Mouse (Mus musculus) liver, postnatal 0 days (tissue): ENCODE results near the gene Ddx4. TPM values are rescaled to one million over a fixed set of nuclear protein-coding genes. Genes with fewer than 3 reads are reported as not detected.

Experiments used
- ATAC-seq: fragments of 200-750 bp; cut with Nextera tagmentation; 2 replicates; pipeline ENCODE4 v1.8.0; 2017; ENCODE audit warnings: mild to moderate bottlenecking, moderate library complexity
- DNase-seq: peaks from one replicate; pipeline ENCODE4 v3.0.0-alpha.2; 2016
- H3K27ac ChIP-seq: fragments of 300-500 bp; sonication (generic); 2 replicates; pipeline ENCODE4 v1.5.1; 2014; ENCODE audit warnings: antibody characterized with exemption, moderate library complexity, mild to moderate bottlenecking, low read depth
- H3K27me3 ChIP-seq: fragments of 300-500 bp; sonication (generic); 2 replicates; pipeline ENCODE4 v1.6.1; 2014; ENCODE audit warnings: low read length, control low read depth, mixed read lengths; ENCODE audit not compliant: insufficient read depth
- H3K36me3 ChIP-seq: fragments of 300-500 bp; sonication (generic); replicated peaks from 2 replicates; pipeline ENCODE4 v1.6.1; 2014; ENCODE audit warnings: mild to moderate bottlenecking, control low read depth, low read length, moderate library complexity, mixed read lengths; ENCODE audit not compliant: insufficient read depth
- H3K4me1 ChIP-seq: fragments of 300-500 bp; sonication (generic); 2 replicates; pipeline ENCODE4 v1.6.1; 2014; ENCODE audit warnings: antibody characterized with exemption, mild to moderate bottlenecking, control low read depth; ENCODE audit not compliant: insufficient read depth
- H3K4me2 ChIP-seq: fragments of 300-500 bp; sonication (generic); 2 replicates; pipeline ENCODE4 v1.6.1; 2014; ENCODE audit warnings: low read depth, mild to moderate bottlenecking, low read length, moderate library complexity, mixed read lengths
- H3K4me3 ChIP-seq: fragments of 300-500 bp; sonication (generic); 2 replicates; pipeline ENCODE4 v1.5.1; 2014; ENCODE audit warnings: low read depth, low read length
- H3K9ac ChIP-seq: fragments of 300-500 bp; sonication (generic); replicated peaks from 2 replicates; pipeline ENCODE4 v1.6.1; 2014; ENCODE audit warnings: mild to moderate bottlenecking, moderate library complexity
- H3K9me3 ChIP-seq: fragments of 300-500 bp; sonication (generic); 2 replicates; pipeline ENCODE4 v1.6.1; 2016; ENCODE audit warnings: mild to moderate bottlenecking, control low read depth, low read length, mixed read lengths
- CTCF ChIP-seq: sonication (generic); IDR thresholded peaks from 2 replicates; pipeline ENCODE4 v1.5.1; 2016; ENCODE audit warnings: antibody characterized with exemption, low read depth
- EP300 ChIP-seq: IDR thresholded peaks from 2 replicates; pipeline ENCODE4 v1.6.1; 2016; ENCODE audit warnings: antibody characterized with exemption, low read depth, mild to moderate bottlenecking
- WGBS: fragments of 180-500 bp; shearing (Covaris S2); extraction: QIAGEN DNeasy Blood & Tissue Kit; methylation state at CpG from one replicate; pipeline ENCODE4 v1.1.7; 2014; ENCODE audit not compliant: insufficient replicate concordance; 5-methylcytosine and 5-hydroxymethylcytosine counted together
- polyA plus RNA-seq: library from polyadenylated mRNA; unstranded; fragments of >200 nt; fragmentation: Nextera tagmentation; extraction: Ambion mirVana; gene quantifications from 2 replicates; pipeline ENCODE4 v1.2.1, GENCODE M21; 2015

The Ddx4 gene
- polyA plus RNA-seq, 1 experiment from 2014 or later: 0.09 TPM

DNA sequence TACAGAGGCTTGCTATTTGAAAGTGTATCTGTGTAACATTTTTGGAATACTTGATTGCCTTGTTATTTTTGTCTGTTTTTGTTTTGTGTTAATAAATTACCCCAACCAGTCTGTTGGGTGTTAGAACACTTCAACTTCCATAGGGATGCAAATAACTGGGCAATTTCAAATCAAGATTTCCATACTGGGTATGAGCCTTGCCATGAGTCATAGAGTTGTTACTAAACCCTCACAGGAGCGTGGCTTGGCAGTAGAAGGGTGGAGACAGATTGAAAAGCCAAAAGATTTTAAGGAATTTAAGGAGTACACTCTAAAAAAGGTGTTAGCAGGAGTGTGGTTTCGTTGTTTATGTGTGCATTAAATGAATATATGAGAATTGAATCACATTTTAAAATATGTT is 31.0 kb upstream of the Ddx4 start:
- Histone ChIP-seq H3K9ac (no peak overlapping the region), H3K27ac (no peak overlapping the region), H3K27me3 (no peaks in the 10 kb centered on the region), H3K9me3 (no peaks in the 10 kb centered on the region), H3K4me2 (no peak overlapping the region), H3K4me1 (no peaks in the 10 kb centered on the region), H3K4me3 (no peak overlapping the region), H3K36me3 (peaks cover 13% of the 10 kb centered on the region)
- WGBS: 85% methylated on average over 2 of the region's 2 CpGs
- DNase-seq (no peak), ATAC-seq (no peak)
- TF ChIP-seq CTCF (no peak), EP300 (no peak)

DNA sequence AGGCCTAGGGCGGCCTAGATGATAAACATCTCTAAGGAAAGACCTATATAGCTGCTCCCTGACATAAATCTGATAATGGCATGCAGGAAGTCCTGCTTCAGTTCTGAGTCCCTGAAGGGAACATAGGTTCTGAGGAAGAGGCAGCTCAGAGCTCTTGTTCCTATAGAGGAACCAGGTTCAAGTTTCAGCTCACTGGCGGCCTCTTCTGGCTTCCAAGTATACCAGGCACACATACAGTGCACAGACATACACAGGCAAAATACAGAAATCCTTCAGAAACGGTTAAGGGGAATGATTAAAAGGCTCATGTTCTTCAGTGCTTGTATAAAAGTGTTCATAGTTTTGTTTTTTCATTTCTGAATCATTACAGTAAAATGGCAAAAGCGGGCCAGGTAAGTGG is 25.9 kb upstream of the Ddx4 start:
- DNase-seq (peak; percentile 34), ATAC-seq (no peak)
- Histone ChIP-seq H3K9me3 (no peaks in the 10 kb centered on the region), H3K27me3 (no peaks in the 10 kb centered on the region), H3K4me3 (no peak overlapping the region), H3K4me1 (no peaks in the 10 kb centered on the region), H3K9ac (no peak overlapping the region), H3K4me2 (no peak overlapping the region), H3K36me3 (peaks cover 5% of the 10 kb centered on the region; the same call in 1 of the 2 replicates), H3K27ac (no peak overlapping the region)
- WGBS: 93% methylated on average over 4 of the region's 4 CpGs
- no peak for TF ChIP-seq EP300
- peak; percentile 53 for TF ChIP-seq CTCF

DNA sequence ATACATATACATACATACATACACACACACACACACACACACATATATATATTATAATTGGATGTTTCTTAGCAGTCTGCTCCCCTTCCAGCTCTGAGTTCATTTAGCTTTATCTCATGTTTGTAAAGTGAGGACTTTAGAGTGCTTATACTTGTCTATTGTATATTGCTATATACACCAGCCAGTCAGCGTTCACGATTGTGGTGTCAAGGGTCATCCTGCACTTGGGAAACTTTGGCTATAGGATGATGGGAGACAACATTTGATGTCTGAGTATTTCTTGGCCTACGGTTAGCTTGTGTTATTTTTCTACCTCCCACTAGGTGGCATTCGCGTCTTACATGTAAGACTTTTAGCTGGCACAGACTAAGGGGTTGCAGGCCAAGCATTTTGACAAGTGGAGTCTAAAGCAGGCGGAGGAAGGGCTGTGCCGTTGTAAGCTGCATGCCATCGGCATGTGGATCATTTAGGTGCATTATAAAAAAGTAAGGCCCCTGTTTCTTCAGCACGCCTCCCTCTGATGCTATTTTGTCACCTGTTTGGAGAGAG is 21.7 kb upstream of the Ddx4 start:
- Histone ChIP-seq H3K4me1 (no peaks in the 10 kb centered on the region), H3K27me3 (no peaks in the 10 kb centered on the region), H3K36me3 (peaks cover 21% of the 10 kb centered on the region; the same call in 1 of the 2 replicates), H3K4me2 (no peak overlapping the region), H3K27ac (no peak overlapping the region), H3K9ac (no peak overlapping the region), H3K4me3 (no peak overlapping the region), H3K9me3 (no peaks in the 10 kb centered on the region)
- DNase-seq (peak; percentile 57), ATAC-seq (peak; percentile 74)
- WGBS: 14% methylated on average over 9 of the region's 9 CpGs
- TF ChIP-seq EP300 (peak; percentile 20; the same call in 1 of the 2 replicates), CTCF (peak; percentile 97)

DNA sequence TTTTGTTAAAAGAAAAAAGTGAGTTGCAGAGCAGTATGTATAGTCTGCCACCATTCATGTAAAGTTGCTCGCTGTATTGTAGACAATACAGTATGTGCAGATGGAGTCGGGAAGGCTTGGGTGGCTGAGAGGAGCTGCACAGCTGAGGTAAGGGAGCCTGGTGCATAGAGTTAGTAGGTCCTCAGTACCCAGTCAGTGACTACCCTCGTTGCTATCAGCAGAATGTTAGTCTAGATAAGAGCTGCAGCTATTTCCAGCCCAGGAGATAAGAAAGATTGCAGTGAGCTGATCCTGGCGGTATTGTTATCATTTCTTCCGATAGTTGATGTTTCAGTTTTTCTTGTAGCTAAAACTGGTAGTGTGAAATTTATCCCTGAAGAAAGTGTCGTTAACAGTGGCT is 20.5 kb upstream of the Ddx4 start:
- no peak overlapping the region for H3K4me2 ChIP-seq
- H3K9me3 ChIP-seq: no peaks in the 10 kb centered on the region
- peaks cover 18% of the 10 kb centered on the region; the same call in 1 of the 2 replicates for H3K36me3 ChIP-seq
- H3K4me3 ChIP-seq: no peak overlapping the region
- ATAC-seq (no peak), DNase-seq (no peak)
- no peak overlapping the region for H3K27ac ChIP-seq
- TF ChIP-seq EP300 (peak; percentile 39; the same call in 1 of the 2 replicates), CTCF (no peak)
- H3K27me3 ChIP-seq: no peaks in the 10 kb centered on the region
- H3K9ac ChIP-seq: no peak overlapping the region
- no peaks in the 10 kb centered on the region for H3K4me1 ChIP-seq
- 34% methylated on average over 6 of the region's 6 CpGs for WGBS

DNA sequence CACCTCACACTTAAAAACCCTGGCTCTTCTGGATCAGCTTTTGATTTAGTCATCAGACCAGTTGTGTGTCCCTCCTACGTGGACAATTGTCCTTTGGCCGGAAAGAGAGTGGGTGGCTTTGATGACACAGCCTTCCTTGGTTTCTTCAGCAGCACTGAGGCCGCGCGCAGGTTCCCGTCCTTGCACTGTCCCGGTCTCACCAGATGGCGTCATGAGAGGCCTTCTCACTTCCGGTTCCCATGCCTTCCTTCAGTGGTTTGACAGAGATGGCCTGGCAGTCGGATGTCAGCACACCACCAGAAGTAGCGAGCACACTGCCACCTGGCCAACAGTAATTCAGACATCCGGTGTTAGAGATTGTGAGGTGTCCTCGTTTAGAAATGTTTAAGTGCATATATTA is 19.4 kb upstream of the Ddx4 start:
- peaks cover 18% of the 10 kb centered on the region; the same call in 1 of the 2 replicates for H3K36me3 ChIP-seq
- no peaks in the 10 kb centered on the region for H3K4me1 ChIP-seq
- H3K4me2 ChIP-seq: no peak overlapping the region
- H3K9me3 ChIP-seq: no peaks in the 10 kb centered on the region
- DNase-seq: peak; percentile 29
- TF ChIP-seq EP300: no peak
- TF ChIP-seq CTCF: peak; percentile 40
- WGBS: 68% methylated on average over 13 of the region's 13 CpGs
- no peak overlapping the region for H3K4me3 ChIP-seq
- no peaks in the 10 kb centered on the region for H3K27me3 ChIP-seq
- peak; percentile 51 for ATAC-seq
- no peak overlapping the region for H3K9ac ChIP-seq
- H3K27ac ChIP-seq: no peak overlapping the region

DNA sequence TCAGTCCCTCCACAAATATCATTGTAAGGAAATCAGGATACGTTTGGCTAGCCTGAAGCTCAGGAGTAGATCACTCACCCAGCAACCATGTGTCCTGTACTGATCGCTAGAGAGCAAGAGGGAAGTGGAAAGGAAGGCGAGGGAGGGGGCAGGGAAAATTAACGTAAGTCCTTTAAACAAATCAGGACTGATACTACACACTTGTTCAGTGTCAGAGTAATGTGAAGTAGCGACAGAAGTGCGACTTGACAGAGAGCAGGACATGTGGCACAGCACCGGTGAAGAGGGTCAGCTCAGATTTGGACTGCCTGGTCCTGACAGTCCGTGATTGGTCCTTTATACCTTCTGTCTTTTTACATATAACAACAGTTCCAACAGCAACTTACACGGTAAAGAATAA is 14.9 kb upstream of the Ddx4 start:
- Histone ChIP-seq H3K9ac (no peak overlapping the region), H3K4me3 (no peak overlapping the region), H3K9me3 (no peaks in the 10 kb centered on the region), H3K27me3 (no peaks in the 10 kb centered on the region), H3K36me3 (peaks cover 18% of the 10 kb centered on the region; the same call in 1 of the 2 replicates), H3K4me1 (no peaks in the 10 kb centered on the region), H3K4me2 (peak overlapping the region; percentile 52), H3K27ac (peak overlapping the region; percentile 36)
- DNase-seq: no peak
- no peak for ATAC-seq
- no peak for TF ChIP-seq CTCF
- no peak for TF ChIP-seq EP300
- 70% methylated on average over 9 of the region's 9 CpGs for WGBS
